Mouse (Mus musculus): ENCODE measurements around the gene Tut1. TPM values are rescaled to one million over a fixed set of nuclear protein-coding genes. Genes with fewer than 3 reads are reported as not detected.

Gene Tut1
- polyA plus RNA-seq, 1 experiment from 2014 or later: 19.9 TPM

- WGBS: 22% methylated on average over 7 of the region's 7 CpGs
- 0 out of 2 replicates have a peak overlapping the region, but pooled peaks have one; percentile 54 for H3K27ac ChIP-seq
- ATAC-seq (replicated peaks; ENCODE audit: low FRiP score, low read depth): no peak
Observed at GRCm38 (mm10) chr19:8984255-8984868, 30.7 kb downstream of the Tut1 start.

DNA sequence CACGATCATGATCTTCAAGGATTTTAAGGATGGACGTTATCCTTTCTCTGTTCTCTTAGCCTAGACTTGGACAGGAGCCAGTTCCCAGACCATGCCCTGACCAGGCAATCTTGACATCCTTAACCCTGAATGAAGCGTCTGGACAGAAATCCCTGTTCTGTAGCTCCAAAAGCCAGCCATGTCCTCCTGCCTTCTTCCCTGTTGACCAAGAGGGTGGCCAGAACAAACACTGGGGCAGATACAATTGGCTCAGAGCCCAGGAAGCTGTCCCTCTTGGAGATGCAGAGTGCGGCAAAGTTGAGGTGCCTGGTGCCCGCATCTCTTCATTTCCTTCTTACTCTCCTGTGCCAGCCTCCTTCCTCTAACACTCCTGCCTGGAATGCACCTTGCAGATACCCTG lies 32.2 kb downstream of the Tut1 start:
- Histone ChIP-seq H3K4me2 (ENCODE audit: low read length) (no peak overlapping the region), H3K4me1 (replicated peaks; ENCODE audit: insufficient read depth, low read length) (peaks cover 25% of the 10 kb centered on the region), H3K27ac (no peak overlapping the region), H3K9ac (ENCODE audit: low read depth, low read length) (no peak overlapping the region), H3K27me3 (ENCODE audit: insufficient read depth, low read length) (no peaks in the 10 kb centered on the region), H3K4me3 (replicated peaks; ENCODE audit: low read depth, low read length) (no peak overlapping the region), H3K9me3 (replicated peaks; ENCODE audit: low read length) (no peaks in the 10 kb centered on the region), H3K36me3 (ENCODE audit: insufficient read depth, low read length) (no peaks in the 10 kb centered on the region)
- no peak for ATAC-seq (replicated peaks; ENCODE audit: low FRiP score, low read depth)
- no peak for TF ChIP-seq CTCF (IDR thresholded peaks at IDR 0.05; ENCODE audit: low read depth)
- 53% methylated on average over 5 of the region's 5 CpGs for WGBS
- no peak for DNase-seq (ENCODE audit: low spot score)

More at GRCm38 (mm10) chr19:8984255-8984868, 30.7 kb downstream of the Tut1 start:
- H3K9ac ChIP-seq (ENCODE audit: low read depth, low read length): no peak overlapping the region
- H3K4me3 ChIP-seq (replicated peaks; ENCODE audit: low read depth, low read length): no peak overlapping the region
- peaks cover 25% of the 10 kb centered on the region for H3K4me1 ChIP-seq (replicated peaks; ENCODE audit: insufficient read depth, low read length)
- H3K36me3 ChIP-seq (ENCODE audit: insufficient read depth, low read length): no peaks in the 10 kb centered on the region; the same call in 1 of the 2 replicates
- no peaks in the 10 kb centered on the region for H3K27me3 ChIP-seq (ENCODE audit: insufficient read depth, low read length)
- H3K4me2 ChIP-seq (ENCODE audit: low read length): no peak overlapping the region
- no peaks in the 10 kb centered on the region for H3K9me3 ChIP-seq (replicated peaks; ENCODE audit: low read length)
- TF ChIP-seq CTCF (IDR thresholded peaks at IDR 0.05; ENCODE audit: low read depth): no peak
- peak; percentile 85 for DNase-seq (ENCODE audit: low spot score)

- Histone ChIP-seq H3K27ac (no peak overlapping the region), H3K4me2 (ENCODE audit: low read length) (no peak overlapping the region), H3K4me1 (replicated peaks; ENCODE audit: insufficient read depth, low read length) (peaks cover 37% of the 10 kb centered on the region), H3K4me3 (replicated peaks; ENCODE audit: low read depth, low read length) (no peak overlapping the region), H3K9ac (ENCODE audit: low read depth, low read length) (no peak overlapping the region), H3K36me3 (ENCODE audit: insufficient read depth, low read length) (no peaks in the 10 kb centered on the region), H3K9me3 (replicated peaks; ENCODE audit: low read length) (no peaks in the 10 kb centered on the region), H3K27me3 (ENCODE audit: insufficient read depth, low read length) (no peaks in the 10 kb centered on the region)
- DNase-seq (ENCODE audit: low spot score) (no peak), ATAC-seq (replicated peaks; ENCODE audit: low FRiP score, low read depth) (no peak)
- TF ChIP-seq CTCF (IDR thresholded peaks at IDR 0.05; ENCODE audit: low read depth): no peak
- WGBS: 42% methylated on average over 2 of the region's 2 CpGs
Observed at GRCm38 (mm10) chr19:8987816-8988215, 34.2 kb downstream of the Tut1 start.

- Histone ChIP-seq H3K4me3 (replicated peaks; ENCODE audit: low read depth, low read length) (peak overlapping the region; percentile 79), H3K27me3 (ENCODE audit: insufficient read depth, low read length) (no peaks in the 10 kb centered on the region), H3K4me2 (ENCODE audit: low read length) (peak overlapping the region; percentile 90), H3K9me3 (replicated peaks; ENCODE audit: low read length) (no peaks in the 10 kb centered on the region), H3K9ac (ENCODE audit: low read depth, low read length) (peak overlapping the region; percentile 86), H3K4me1 (replicated peaks; ENCODE audit: insufficient read depth, low read length) (peaks cover 37% of the 10 kb centered on the region), H3K36me3 (ENCODE audit: insufficient read depth, low read length) (no peaks in the 10 kb centered on the region), H3K27ac (peak overlapping the region; percentile 94)
- DNase-seq (ENCODE audit: low spot score) (peak; percentile 40), ATAC-seq (replicated peaks; ENCODE audit: low FRiP score, low read depth) (no peak)
- TF ChIP-seq CTCF (IDR thresholded peaks at IDR 0.05; ENCODE audit: low read depth): no peak
- WGBS: 20% methylated on average over 15 of the region's 15 CpGs
Observed at GRCm38 (mm10) chr19:8988346-8989065, 34.9 kb downstream of the Tut1 start.

DNA sequence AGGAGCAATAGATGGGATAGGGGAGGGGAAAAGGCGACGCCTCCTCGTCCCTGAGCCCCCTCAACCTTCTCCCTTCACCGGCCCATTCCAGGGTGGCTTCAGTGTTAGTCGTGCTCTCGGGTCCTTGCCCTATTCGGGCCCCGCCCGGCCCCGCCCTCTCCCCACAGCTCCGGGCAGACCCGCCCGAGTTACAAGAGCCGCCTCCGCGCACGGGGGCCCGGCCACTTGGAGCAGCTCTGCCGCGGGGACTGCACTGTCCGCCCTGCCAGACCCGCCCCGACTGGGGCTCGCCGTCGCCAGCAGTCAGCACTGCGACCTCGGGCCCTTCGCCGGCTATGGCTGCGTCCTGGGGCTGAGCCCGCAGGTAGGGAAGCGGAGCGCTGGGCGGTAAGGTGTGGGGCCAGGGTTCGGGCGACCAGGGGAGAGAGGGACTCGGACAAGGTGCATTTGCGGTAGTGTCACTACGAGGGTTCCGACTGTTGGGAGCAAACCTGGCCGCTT lies 35.5 kb downstream of the Tut1 start, which contains the start of gene Ahnak:
Gene Ahnak (plus strand): TSS at position 219 of the 501 bp plus-strand sequence.
- peak within 1 kb of the TSS; percentile 90 for H3K4me2 ChIP-seq (ENCODE audit: low read length)
- peak within 1 kb of the TSS; percentile 86 for H3K9ac ChIP-seq (ENCODE audit: low read depth, low read length)
- no peak for TF ChIP-seq CTCF (IDR thresholded peaks at IDR 0.05; ENCODE audit: low read depth)
- peaks cover 31% of the 10 kb centered on the region for H3K4me1 ChIP-seq (replicated peaks; ENCODE audit: insufficient read depth, low read length)
- DNase-seq (ENCODE audit: low spot score) (peak; percentile 79), ATAC-seq (replicated peaks; ENCODE audit: low FRiP score, low read depth) (peak; percentile 64)
- peak within 1 kb of the TSS; percentile 94 for H3K27ac ChIP-seq
- H3K27me3 ChIP-seq (ENCODE audit: insufficient read depth, low read length): no peaks in the 10 kb centered on the region
- H3K36me3 ChIP-seq (ENCODE audit: insufficient read depth, low read length): no peaks in the 10 kb centered on the region
- H3K4me3 ChIP-seq (replicated peaks; ENCODE audit: low read depth, low read length): peak within 1 kb of the TSS; percentile 79
- 0% methylated on average over 31 of the region's 42 CpGs for WGBS
- no peaks in the 10 kb centered on the region for H3K9me3 ChIP-seq (replicated peaks; ENCODE audit: low read length)

- H3K36me3 ChIP-seq (ENCODE audit: insufficient read depth, low read length): no peaks in the 10 kb centered on the region
- TF ChIP-seq CTCF (IDR thresholded peaks at IDR 0.05; ENCODE audit: low read depth): peak; percentile 45
- peak overlapping the region; percentile 90 for H3K4me2 ChIP-seq (ENCODE audit: low read length)
- under 1% methylated on average over 53 of the region's 53 CpGs for WGBS
- H3K4me3 ChIP-seq (replicated peaks; ENCODE audit: low read depth, low read length): peak overlapping the region; percentile 79
- no peaks in the 10 kb centered on the region for H3K27me3 ChIP-seq (ENCODE audit: insufficient read depth, low read length)
- H3K9me3 ChIP-seq (replicated peaks; ENCODE audit: low read length): no peaks in the 10 kb centered on the region
- DNase-seq (ENCODE audit: low spot score) (peak; percentile 93), ATAC-seq (replicated peaks; ENCODE audit: low FRiP score, low read depth) (peak; percentile 66)
- peak overlapping the region; percentile 94 for H3K27ac ChIP-seq
- peak overlapping the region; percentile 86 for H3K9ac ChIP-seq (ENCODE audit: low read depth, low read length)
- H3K4me1 ChIP-seq (replicated peaks; ENCODE audit: insufficient read depth, low read length): peaks cover 25% of the 10 kb centered on the region; the same call in 1 of the 2 replicates
Observed at GRCm38 (mm10) chr19:8989567-8990431, 36.2 kb downstream of the Tut1 start.

Measured in kidney, postnatal 0 days (tissue).